Mouse (Mus musculus) small intestine, adult 2 months (tissue): ENCODE data around the gene Derl3.

Source experiments
- CTCF ChIP-seq: fragments of 200-500 bp; IDR thresholded peaks from 2 replicates; pipeline ENCODE4 v1.5.1; 2012; ENCODE audit warnings: low read depth, mild to moderate bottlenecking, control low read depth, inconsistent platforms, low read length, moderate library complexity, mixed read lengths; ENCODE audit not compliant: insufficient replicate concordance, insufficient read length; ENCODE audit errors: extremely low read depth
- POLR2A ChIP-seq: fragments of 200-500 bp; IDR thresholded peaks from 2 replicates; pipeline ENCODE4 v1.6.1; 2012; ENCODE audit warnings: low read depth, mild to moderate bottlenecking, control low read depth, inconsistent platforms, low read length, moderate library complexity

- TF ChIP-seq POLR2A, result no peak
- TF ChIP-seq CTCF, result no peak
Observed at GRCm38 (mm10) chr10:75941042-75941824, 48.0 kb downstream of the Derl3 start.
